Mouse (Mus musculus) C2C12 (cell line): Measurements from ENCODE around the gene Cubn. TPM values are rescaled to one million over a fixed set of nuclear protein-coding genes. Genes with fewer than 3 reads are reported as not detected.

Experiments used
- H3K27me3 ChIP-seq: one replicate; pipeline ENCODE4 v1.6.1; 2011; ENCODE audit not compliant: control insufficient read depth, insufficient read depth, insufficient read length
- H3K36me3 ChIP-seq: one replicate; pipeline ENCODE4 v1.6.1; 2011; ENCODE audit not compliant: control insufficient read depth, insufficient read depth
- H3K4me3 ChIP-seq: one replicate; pipeline ENCODE4 v1.5.1; 2011; ENCODE audit warnings: mild to moderate bottlenecking, control low read depth; ENCODE audit not compliant: poor library complexity, insufficient read depth, severe bottlenecking
- H3K79me2 ChIP-seq: one replicate; pipeline ENCODE4 v1.6.1; 2011; ENCODE audit not compliant: control insufficient read depth, insufficient read depth
- H3K79me3 ChIP-seq: one replicate; pipeline ENCODE4 v1.6.1; 2011; ENCODE audit warnings: low read depth, control low read depth
- H3ac ChIP-seq: one replicate; pipeline ENCODE3; 2011; ENCODE audit warnings: low read depth; ENCODE audit not compliant: control insufficient read depth, insufficient read length
- CEBPB ChIP-seq: IDR thresholded peaks from one replicate; pipeline ENCODE4 v1.6.1; 2011; ENCODE audit warnings: low read depth, mild to moderate bottlenecking, control low read depth, moderate library complexity
- CTCF ChIP-seq: IDR thresholded peaks from one replicate; pipeline ENCODE4 v1.5.1; 2011; ENCODE audit not compliant: control insufficient read depth, insufficient read depth, insufficient read length
- FOSL1 ChIP-seq: IDR thresholded peaks from one replicate; pipeline ENCODE4 v1.8.0; 2011; ENCODE audit warnings: mild to moderate bottlenecking, low read length; ENCODE audit not compliant: poor library complexity, insufficient read depth, severe bottlenecking
- MAX ChIP-seq: IDR thresholded peaks from one replicate; pipeline ENCODE4 v1.6.1; 2011; ENCODE audit warnings: mild to moderate bottlenecking, control low read depth
- MYOD1 ChIP-seq: IDR thresholded peaks from one replicate; pipeline ENCODE4 v1.6.1; 2011; ENCODE audit warnings: low read depth; ENCODE audit not compliant: control insufficient read depth, insufficient read length
- MYOG ChIP-seq: IDR thresholded peaks from one replicate; pipeline ENCODE4 v1.6.1; 2011; ENCODE audit not compliant: control insufficient read depth, insufficient read length; ENCODE audit errors: extremely low read depth
- USF1 ChIP-seq: IDR thresholded peaks from one replicate; pipeline ENCODE4 v1.6.1; 2011; ENCODE audit warnings: low read depth, mild to moderate bottlenecking, control low read depth, moderate library complexity
- polyA plus RNA-seq: library from polyadenylated mRNA; unstranded; fragments of >200 nt; fragmentation: generic; extraction: Trizol; gene quantifications from one replicate; pipeline ENCODE4 v1.2.1, GENCODE M21; 2012; ENCODE audit warnings: missing spikeins

Cubn gene
- polyA plus RNA-seq, 1 experiment: 0.36 TPM

DNA sequence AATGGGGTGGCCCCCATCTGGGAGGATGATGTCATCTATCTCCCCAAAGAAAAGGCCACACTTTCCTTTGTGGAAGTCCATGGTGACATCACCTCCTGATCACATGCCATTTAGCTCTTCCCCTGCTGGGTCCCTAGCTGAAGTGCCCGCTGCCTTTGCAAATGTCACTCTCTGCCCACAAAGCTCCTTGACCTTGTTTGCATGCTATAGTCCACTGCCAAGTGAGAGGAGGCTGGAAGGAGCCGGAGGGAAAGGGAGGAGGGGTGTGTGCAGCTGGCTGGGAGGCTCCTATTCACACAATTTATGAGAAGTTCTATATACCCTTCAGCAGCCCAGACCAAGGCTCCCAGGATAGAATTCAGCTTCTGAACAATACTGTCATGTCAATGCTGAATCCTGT is 92.7 kb downstream of the Cubn start:
- H3K27me3 ChIP-seq: no peaks in the 10 kb centered on the region
- H3K4me3 ChIP-seq: no peak overlapping the region
- H3ac ChIP-seq: no peak overlapping the region
- TF ChIP-seq USF1: peak; percentile 64
- peak; percentile 25 for TF ChIP-seq CEBPB
- no peak for TF ChIP-seq MAX
- H3K36me3 ChIP-seq: no peaks in the 10 kb centered on the region
- H3K79me3 ChIP-seq: no peaks in the 10 kb centered on the region
- H3K79me2 ChIP-seq: no peaks in the 10 kb centered on the region

DNA sequence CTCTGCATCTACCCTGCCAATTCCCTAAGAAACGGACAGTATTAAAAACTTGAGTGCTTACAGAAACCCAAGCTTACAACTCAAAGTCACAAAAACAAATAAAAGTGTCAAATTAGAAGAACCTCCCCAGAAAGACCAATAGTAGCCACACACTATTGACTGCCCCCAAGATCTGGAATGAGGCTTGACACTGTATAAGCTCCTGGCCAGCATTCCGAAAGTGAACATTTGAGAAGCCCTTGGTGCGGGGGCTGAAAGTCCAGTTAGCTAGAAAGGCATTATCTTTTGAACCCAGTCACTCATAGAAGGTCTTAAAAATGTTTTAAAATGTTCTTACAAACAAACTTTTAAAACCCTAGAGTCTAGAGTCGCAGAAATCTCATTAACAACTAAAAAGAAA is 93.1 kb downstream of the Cubn start:
- Histone ChIP-seq H3K79me2 (no peaks in the 10 kb centered on the region), H3ac (no peak overlapping the region), H3K27me3 (no peaks in the 10 kb centered on the region), H3K36me3 (no peaks in the 10 kb centered on the region), H3K79me3 (no peaks in the 10 kb centered on the region), H3K4me3 (no peak overlapping the region)
- TF ChIP-seq CEBPB (no peak), USF1 (no peak), CTCF (no peak)

GRCm38 (mm10) chr2:13396124-13396540 is 95.5 kb downstream of the Cubn start:
- Histone ChIP-seq H3K79me3 (no peaks in the 10 kb centered on the region), H3K36me3 (no peaks in the 10 kb centered on the region), H3K79me2 (no peaks in the 10 kb centered on the region), H3ac (no peak overlapping the region), H3K4me3 (no peak overlapping the region), H3K27me3 (no peaks in the 10 kb centered on the region)
- TF ChIP-seq FOSL1: no peak
- TF ChIP-seq CEBPB: peak; percentile 61

DNA sequence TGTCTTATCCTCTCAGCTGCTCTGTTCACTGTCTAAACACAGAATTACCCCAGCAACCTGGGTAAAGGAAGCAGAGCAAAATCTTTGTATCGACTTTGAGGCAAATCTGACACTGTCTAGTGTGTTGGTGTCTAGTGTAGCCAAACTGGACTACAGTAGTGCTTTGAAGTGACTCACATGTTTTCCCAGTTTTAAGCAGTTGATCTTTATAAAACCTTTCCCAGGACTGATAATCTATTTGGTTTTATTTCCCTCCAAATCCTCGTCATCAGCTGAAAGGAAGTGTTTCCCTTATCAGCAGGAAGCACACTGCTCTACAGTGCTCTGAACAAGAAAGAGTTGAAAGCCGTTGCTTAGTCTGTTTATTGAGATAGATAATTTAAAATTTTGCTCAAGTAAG is 100.6 kb downstream of the Cubn start:
- Histone ChIP-seq H3K27me3 (no peaks in the 10 kb centered on the region), H3K4me3 (no peak overlapping the region), H3K79me3 (no peaks in the 10 kb centered on the region), H3K79me2 (no peaks in the 10 kb centered on the region), H3K36me3 (no peaks in the 10 kb centered on the region), H3ac (no peak overlapping the region)
- TF ChIP-seq MAX (no peak), USF1 (no peak), CEBPB (no peak), MYOG (no peak), MYOD1 (no peak), FOSL1 (no peak), CTCF (no peak)

DNA sequence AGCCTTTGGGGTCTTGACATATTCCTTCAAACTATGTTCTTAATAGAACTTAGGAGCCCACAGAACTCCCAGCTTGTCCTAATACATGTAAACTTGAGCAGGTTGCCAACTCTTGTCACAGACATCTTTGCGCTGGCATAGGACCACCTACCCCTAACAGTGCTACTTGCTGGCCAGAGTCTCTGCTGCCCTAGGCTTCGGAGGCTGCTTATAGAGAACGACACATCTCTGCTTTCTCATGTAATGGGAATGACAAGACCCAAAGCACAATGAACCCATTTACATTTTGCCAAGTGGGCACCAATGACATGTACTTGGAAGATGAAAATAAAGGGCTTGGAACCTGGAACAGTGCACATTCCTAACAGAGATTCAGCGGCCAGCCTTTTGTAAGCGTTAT is 105.0 kb downstream of the Cubn start:
- Histone ChIP-seq H3K36me3 (no peaks in the 10 kb centered on the region), H3ac (no peak overlapping the region), H3K79me3 (no peaks in the 10 kb centered on the region), H3K27me3 (no peaks in the 10 kb centered on the region), H3K4me3 (no peak overlapping the region), H3K79me2 (no peaks in the 10 kb centered on the region)
- TF ChIP-seq MYOG (no peak), CTCF (no peak), MAX (no peak), CEBPB (no peak), FOSL1 (no peak), USF1 (no peak), MYOD1 (no peak)

GRCm38 (mm10) chr2:13385542-13386345 is 105.9 kb downstream of the Cubn start:
- H3K4me3 ChIP-seq: no peak overlapping the region
- H3ac ChIP-seq: peak overlapping the region; percentile 22
- no peaks in the 10 kb centered on the region for H3K27me3 ChIP-seq
- TF ChIP-seq MAX (peak; percentile 53), CEBPB (no peak)
- no peaks in the 10 kb centered on the region for H3K79me2 ChIP-seq
- H3K79me3 ChIP-seq: no peaks in the 10 kb centered on the region
- H3K36me3 ChIP-seq: no peaks in the 10 kb centered on the region
